Mouse (Mus musculus) embryonic facial prominence, embryonic 12.5 days (tissue): ENCODE data around the gene Smchd1. TPM values are rescaled to one million over a fixed set of nuclear protein-coding genes. Genes with fewer than 3 reads are reported as not detected.

ENCODE experiments used
- ATAC-seq: fragments of 200-750 bp; cut with Nextera tagmentation; 2 replicates; pipeline ENCODE4 v1.8.0; 2017; ENCODE audit not compliant: insufficient number of reproducible peaks, insufficient read depth, low FRiP score, low TSS enrichment
- H3K27ac ChIP-seq: fragments of 300-500 bp; sonication (generic); 2 replicates; pipeline ENCODE4 v1.5.1; 2016; ENCODE audit warnings: mild to moderate bottlenecking
- H3K27me3 ChIP-seq: fragments of 300-500 bp; sonication (generic); 2 replicates; pipeline ENCODE4 v1.6.1; 2016; ENCODE audit warnings: mild to moderate bottlenecking, moderate library complexity
- H3K36me3 ChIP-seq: fragments of 300-500 bp; sonication (generic); 2 replicates; pipeline ENCODE4 v1.6.1; 2016; ENCODE audit warnings: mild to moderate bottlenecking
- H3K4me1 ChIP-seq: fragments of 300-500 bp; sonication (generic); 2 replicates; pipeline ENCODE4 v1.6.1; 2016
- H3K4me2 ChIP-seq: fragments of 300-500 bp; sonication (generic); replicated peaks from 2 replicates; pipeline ENCODE4 v1.6.1; 2016; ENCODE audit warnings: mild to moderate bottlenecking, moderate library complexity
- H3K4me3 ChIP-seq: fragments of 300-500 bp; sonication (generic); 2 replicates; pipeline ENCODE4 v1.5.1; 2016; ENCODE audit warnings: mild to moderate bottlenecking
- H3K9ac ChIP-seq: fragments of 300-500 bp; sonication (generic); 2 replicates; pipeline ENCODE4 v1.6.1; 2016; ENCODE audit warnings: mild to moderate bottlenecking, moderate library complexity
- H3K9me3 ChIP-seq: fragments of 300-500 bp; sonication (generic); 2 replicates; pipeline ENCODE4 v1.6.1; 2016; ENCODE audit warnings: mild to moderate bottlenecking, moderate library complexity
- WGBS: fragments of 180-500 bp; shearing (Covaris S2); methylation state at CpG from one replicate; pipeline ENCODE4 v1.1.7; 2016; 5-methylcytosine and 5-hydroxymethylcytosine counted together
- polyA plus RNA-seq: library from polyadenylated mRNA; unstranded; fragments of >200 nt; fragmentation: Nextera tagmentation; extraction: Ambion mirVana; gene quantifications from 2 replicates; pipeline ENCODE4 v1.2.1, GENCODE M21; 2016

The Smchd1 gene
- polyA plus RNA-seq, 1 experiment from 2014 or later: 84.2 TPM

- H3K27me3 ChIP-seq: peaks cover 10% of the 10 kb centered on the region; the same call in 1 of the 2 replicates
- peak overlapping the region; percentile 99 for H3K4me2 ChIP-seq
- ATAC-seq: no peak
- no peaks in the 10 kb centered on the region for H3K9me3 ChIP-seq
- H3K4me3 ChIP-seq: peak overlapping the region; percentile 61
- 0 out of 2 replicates have a peak overlapping the region, but pooled peaks have one; percentile 89 for H3K27ac ChIP-seq
- 22% methylated on average over 14 of the region's 14 CpGs for WGBS
- H3K4me1 ChIP-seq: peaks cover 6% of the 10 kb centered on the region; the same call in 1 of the 2 replicates
- no peak overlapping the region for H3K9ac ChIP-seq
- no peaks in the 10 kb centered on the region for H3K36me3 ChIP-seq
Measured at GRCm38 (mm10) chr17:71309141-71309540, 166.0 kb downstream of the Smchd1 start.

- Histone ChIP-seq H3K36me3 (no peaks in the 10 kb centered on the region), H3K27ac (no peak overlapping the region), H3K4me3 (no peak overlapping the region), H3K9ac (no peak overlapping the region), H3K27me3 (peaks cover 10% of the 10 kb centered on the region; the same call in 1 of the 2 replicates), H3K4me2 (no peak overlapping the region), H3K9me3 (no peaks in the 10 kb centered on the region), H3K4me1 (peaks cover 6% of the 10 kb centered on the region; the same call in 1 of the 2 replicates)
- ATAC-seq: no peak
- 94% methylated on average over 5 of the region's 5 CpGs for WGBS
Measured at GRCm38 (mm10) chr17:71308296-71308695, 166.8 kb downstream of the Smchd1 start.

- Histone ChIP-seq H3K27me3 (0 out of 2 replicates have a peak, but pooled peaks cover 6% of the 10 kb centered on the region), H3K4me1 (peaks cover 6% of the 10 kb centered on the region; the same call in 1 of the 2 replicates), H3K9me3 (no peaks in the 10 kb centered on the region), H3K4me2 (no peak overlapping the region), H3K9ac (no peak overlapping the region), H3K36me3 (no peaks in the 10 kb centered on the region), H3K27ac (no peak overlapping the region), H3K4me3 (no peak overlapping the region)
- 84% methylated on average over 10 of the region's 10 CpGs for WGBS
- no peak for ATAC-seq
Measured at GRCm38 (mm10) chr17:71307251-71307790, 167.8 kb downstream of the Smchd1 start.

GRCm38 (mm10) chr17:71306716-71307115, 168.4 kb downstream of the Smchd1 start:
- H3K36me3 ChIP-seq: no peaks in the 10 kb centered on the region

GRCm38 (mm10) chr17:71306091-71306490, 169.1 kb downstream of the Smchd1 start:
- WGBS: 69% methylated on average over 6 of the region's 6 CpGs
- Histone ChIP-seq H3K4me1 (peaks cover under 1% of the 10 kb centered on the region; the same call in 1 of the 2 replicates), H3K4me3 (no peak overlapping the region), H3K27ac (no peak overlapping the region), H3K36me3 (no peaks in the 10 kb centered on the region), H3K9me3 (no peaks in the 10 kb centered on the region), H3K27me3 (0 out of 2 replicates have a peak, but pooled peaks cover 3% of the 10 kb centered on the region), H3K9ac (no peak overlapping the region), H3K4me2 (no peak overlapping the region)
- ATAC-seq: no peak

More at GRCm38 (mm10) chr17:71306716-71307115, 168.4 kb downstream of the Smchd1 start:
- H3K9ac ChIP-seq: no peak overlapping the region
- ATAC-seq: no peak
- H3K4me3 ChIP-seq: no peak overlapping the region
- H3K27ac ChIP-seq: no peak overlapping the region
- H3K27me3 ChIP-seq: 0 out of 2 replicates have a peak, but pooled peaks cover 6% of the 10 kb centered on the region
- 81% methylated on average over 4 of the region's 4 CpGs for WGBS
- H3K9me3 ChIP-seq: no peaks in the 10 kb centered on the region
- H3K4me2 ChIP-seq: no peak overlapping the region
- H3K4me1 ChIP-seq: peaks cover 6% of the 10 kb centered on the region; the same call in 1 of the 2 replicates

GRCm38 (mm10) chr17:71303444-71303843, 171.7 kb downstream of the Smchd1 start:
- ATAC-seq: no peak
- Histone ChIP-seq H3K4me2 (no peak overlapping the region), H3K27ac (no peak overlapping the region), H3K9ac (no peak overlapping the region), H3K9me3 (no peaks in the 10 kb centered on the region), H3K4me1 (no peaks in the 10 kb centered on the region), H3K27me3 (0 out of 2 replicates have a peak, but pooled peaks cover 3% of the 10 kb centered on the region), H3K36me3 (no peaks in the 10 kb centered on the region), H3K4me3 (no peak overlapping the region)
- WGBS: 48% methylated on average over 6 of the region's 6 CpGs

- Histone ChIP-seq H3K9me3 (no peaks in the 10 kb centered on the region), H3K4me3 (no peak overlapping the region), H3K27ac (no peak overlapping the region), H3K4me1 (no peaks in the 10 kb centered on the region), H3K9ac (no peak overlapping the region), H3K4me2 (no peak overlapping the region), H3K36me3 (no peaks in the 10 kb centered on the region), H3K27me3 (no peaks in the 10 kb centered on the region)
- ATAC-seq: no peak
- WGBS: 47% methylated on average over 5 of the region's 5 CpGs
Measured at GRCm38 (mm10) chr17:71301413-71301812, 173.7 kb downstream of the Smchd1 start.

- Histone ChIP-seq H3K27me3 (no peaks in the 10 kb centered on the region), H3K9me3 (no peaks in the 10 kb centered on the region), H3K4me1 (no peaks in the 10 kb centered on the region), H3K4me2 (no peak overlapping the region), H3K36me3 (no peaks in the 10 kb centered on the region), H3K9ac (no peak overlapping the region), H3K4me3 (no peak overlapping the region), H3K27ac (no peak overlapping the region)
- WGBS: 83% methylated on average over 2 of the region's 2 CpGs
- no peak for ATAC-seq
Measured at GRCm38 (mm10) chr17:71300338-71300737, 174.8 kb downstream of the Smchd1 start.

- Histone ChIP-seq H3K27me3 (no peaks in the 10 kb centered on the region), H3K9ac (no peak overlapping the region), H3K27ac (no peak overlapping the region), H3K4me3 (no peak overlapping the region), H3K4me1 (no peaks in the 10 kb centered on the region), H3K36me3 (no peaks in the 10 kb centered on the region), H3K4me2 (no peak overlapping the region), H3K9me3 (no peaks in the 10 kb centered on the region)
- ATAC-seq: no peak
- 92% methylated on average over 4 of the region's 4 CpGs for WGBS
Measured at GRCm38 (mm10) chr17:71299879-71300278, 175.3 kb downstream of the Smchd1 start.

GRCm38 (mm10) chr17:71294570-71294969, 180.6 kb downstream of the Smchd1 start:
- Histone ChIP-seq H3K4me1 (no peaks in the 10 kb centered on the region; the same call in 1 of the 2 replicates), H3K4me2 (no peak overlapping the region), H3K9ac (no peak overlapping the region), H3K9me3 (no peaks in the 10 kb centered on the region), H3K27me3 (no peaks in the 10 kb centered on the region), H3K27ac (no peak overlapping the region), H3K36me3 (peaks cover 4% of the 10 kb centered on the region; the same call in 1 of the 2 replicates), H3K4me3 (no peak overlapping the region)
- WGBS: 84% methylated on average over 3 of the region's 3 CpGs
- ATAC-seq: no peak
